Mouse (Mus musculus): ENCODE data around the gene Dpp4. TPM values are rescaled to one million over a fixed set of nuclear protein-coding genes. Genes with fewer than 3 reads are reported as not detected.
A peak's percentile ranks its signal among the peaks of the same experiment; 100 is the strongest.

Dpp4 gene
- 18.4 and 24.1 TPM in 2 replicates for polyA plus RNA-seq (2012; rRNA removed)

- 33% methylated on average over 13 of the region's 13 CpGs for WGBS
- DNase-seq = no peak
- no peak for TF ChIP-seq POLR2A (IDR thresholded peaks at IDR 0.05; ENCODE audit: borderline replicate concordance, extremely low read depth, low read depth, low read length)
- no peak for TF ChIP-seq CTCF (IDR thresholded peaks at IDR 0.05; ENCODE audit: insufficient read depth, low read length)
- H3K4me1 ChIP-seq (ENCODE audit: control insufficient read depth, insufficient read depth, low read length) = peaks cover 10% of the 10 kb centered on the region
- peak within 1 kb of the TSS; percentile 87 for H3K4me3 ChIP-seq (replicated peaks; ENCODE audit: extremely low read depth, low read depth, low read length)
Observed at GRCm38 (mm10) chr2:62412081-62412821, at the start of gene Dpp4. Gene Dpp4 (minus strand): TSS chr2:62412231.

GRCm38 (mm10) chr2:62460815-62461450 lies 48.9 kb upstream of the Dpp4 start:
- 78% methylated on average over 12 of the region's 12 CpGs for WGBS
- no peak for TF ChIP-seq POLR2A (IDR thresholded peaks at IDR 0.05; ENCODE audit: borderline replicate concordance, extremely low read depth, low read depth, low read length)
- no peak for TF ChIP-seq CTCF (IDR thresholded peaks at IDR 0.05; ENCODE audit: insufficient read depth, low read length)
- no peak for DNase-seq
- no peak overlapping the region for H3K4me3 ChIP-seq (replicated peaks; ENCODE audit: extremely low read depth, low read depth, low read length)
- no peaks in the 10 kb centered on the region for H3K4me1 ChIP-seq (ENCODE audit: control insufficient read depth, insufficient read depth, low read length)

DNA sequence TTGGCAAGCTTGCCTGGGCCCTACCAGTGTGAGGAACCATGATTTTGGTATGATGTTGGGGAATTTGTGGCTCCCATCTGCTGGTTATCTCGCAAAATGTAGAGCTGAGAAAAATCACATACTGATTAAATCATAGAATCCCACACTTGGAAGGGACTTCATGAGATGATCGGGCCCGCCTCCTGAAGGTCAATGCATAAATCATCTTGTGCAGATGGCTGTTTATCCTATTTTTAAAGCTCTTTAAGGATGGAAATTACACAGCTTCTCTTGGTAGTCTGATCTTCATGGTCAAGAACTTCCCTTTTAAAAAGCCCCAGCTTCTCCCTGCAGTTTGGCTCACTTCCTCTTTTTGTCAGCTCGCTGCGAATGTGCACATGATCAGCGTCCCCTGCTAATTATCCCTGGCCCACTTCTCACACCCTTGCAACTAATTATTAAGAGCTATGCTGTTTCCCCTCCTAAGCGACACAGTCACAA lies 48.2 kb upstream of the Dpp4 start:
- no peak for TF ChIP-seq CTCF (IDR thresholded peaks at IDR 0.05; ENCODE audit: insufficient read depth, low read length)
- WGBS = 51% methylated on average over 7 of the region's 7 CpGs
- no peaks in the 10 kb centered on the region for H3K4me1 ChIP-seq (ENCODE audit: control insufficient read depth, insufficient read depth, low read length)
- no peak for DNase-seq
- no peak overlapping the region for H3K4me3 ChIP-seq (replicated peaks; ENCODE audit: extremely low read depth, low read depth, low read length)

DNA sequence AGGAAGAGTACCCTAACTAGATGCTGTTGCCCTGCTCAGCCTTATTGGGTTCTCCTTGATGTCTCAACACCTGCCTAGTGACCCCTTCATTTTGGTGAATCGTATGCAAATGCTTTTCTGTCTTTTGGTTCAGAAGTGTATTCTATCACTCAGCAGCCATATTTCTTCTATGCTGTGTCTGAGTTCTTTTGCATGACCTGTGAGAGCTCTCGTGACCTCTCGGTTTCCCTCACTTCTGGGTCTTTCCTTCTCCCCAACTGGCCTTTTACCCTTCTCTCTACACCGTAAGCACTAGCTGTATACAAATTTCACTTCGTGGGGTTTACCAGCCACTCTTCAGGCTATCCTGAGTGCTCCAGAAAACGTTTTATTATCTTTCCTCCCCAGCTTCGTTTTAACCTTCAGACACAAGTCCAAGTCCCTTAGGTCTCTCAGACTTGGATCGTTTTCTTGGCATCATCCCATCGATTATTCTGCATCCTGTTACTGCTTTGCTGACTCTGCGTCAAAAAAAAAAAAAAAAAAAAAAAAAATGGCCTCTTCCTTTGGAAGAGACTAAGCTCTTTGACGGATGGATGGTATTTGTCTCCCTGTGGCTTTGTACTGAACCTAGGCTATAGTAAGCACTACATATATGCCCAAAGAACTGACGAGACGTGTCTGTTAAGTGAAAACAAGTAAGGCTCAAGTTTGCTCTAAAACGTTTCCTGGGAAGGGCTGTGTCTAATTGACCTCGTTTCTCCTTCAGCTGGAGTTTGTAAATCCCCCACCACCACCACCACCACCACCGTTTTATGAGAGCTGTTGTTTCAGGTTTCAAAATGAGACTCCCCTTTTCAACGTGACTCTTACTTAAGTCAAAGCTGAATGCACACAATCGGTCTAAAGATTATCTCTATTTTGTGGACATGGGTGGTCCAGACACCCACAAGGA lies 47.5 kb upstream of the Dpp4 start:
- Histone ChIP-seq H3K4me3 (replicated peaks; ENCODE audit: extremely low read depth, low read depth, low read length) (no peak overlapping the region), H3K4me1 (ENCODE audit: control insufficient read depth, insufficient read depth, low read length) (no peaks in the 10 kb centered on the region)
- 45% methylated on average over 18 of the region's 18 CpGs for WGBS
- DNase-seq = no peak
- TF ChIP-seq CTCF (IDR thresholded peaks at IDR 0.05; ENCODE audit: insufficient read depth, low read length) (no peak), POLR2A (IDR thresholded peaks at IDR 0.05; ENCODE audit: borderline replicate concordance, extremely low read depth, low read depth, low read length) (no peak)

DNA sequence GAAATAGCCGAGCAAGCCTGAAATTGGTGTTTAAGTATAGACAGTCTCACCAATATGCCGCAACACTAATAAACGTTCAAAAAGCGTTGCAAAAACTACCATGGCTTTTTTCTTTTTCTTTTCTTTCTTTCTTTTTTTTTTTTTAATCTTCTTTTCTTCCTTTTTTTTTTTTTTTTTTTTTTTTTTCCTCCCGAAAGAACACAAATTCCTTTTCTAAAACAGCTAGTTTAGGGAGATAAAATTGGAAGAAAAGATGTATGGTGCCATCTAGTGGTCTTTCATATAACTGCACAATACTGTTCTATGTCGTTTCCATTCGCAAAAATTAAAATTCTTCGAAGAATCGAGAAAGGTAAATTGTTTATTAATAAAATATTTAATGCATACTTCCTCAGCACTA lies 46.0 kb upstream of the Dpp4 start:
- no peak for DNase-seq
- WGBS = 34% methylated on average over 9 of the region's 9 CpGs
- no peak overlapping the region for H3K4me3 ChIP-seq (replicated peaks; ENCODE audit: extremely low read depth, low read depth, low read length)
- H3K4me1 ChIP-seq (ENCODE audit: control insufficient read depth, insufficient read depth, low read length) = no peaks in the 10 kb centered on the region
- TF ChIP-seq POLR2A (IDR thresholded peaks at IDR 0.05; ENCODE audit: borderline replicate concordance, extremely low read depth, low read depth, low read length) (no peak), CTCF (IDR thresholded peaks at IDR 0.05; ENCODE audit: insufficient read depth, low read length) (peak; percentile 41; the same call in 1 of the 2 replicates)

GRCm38 (mm10) chr2:62454991-62455390 lies 43.0 kb upstream of the Dpp4 start:
- H3K4me3 ChIP-seq (replicated peaks; ENCODE audit: extremely low read depth, low read depth, low read length) = no peak overlapping the region
- TF ChIP-seq CTCF (IDR thresholded peaks at IDR 0.05; ENCODE audit: insufficient read depth, low read length) (no peak), POLR2A (IDR thresholded peaks at IDR 0.05; ENCODE audit: borderline replicate concordance, extremely low read depth, low read depth, low read length) (no peak)
- WGBS = 82% methylated on average over 11 of the region's 11 CpGs
- no peaks in the 10 kb centered on the region for H3K4me1 ChIP-seq (ENCODE audit: control insufficient read depth, insufficient read depth, low read length)
- no peak for DNase-seq

GRCm38 (mm10) chr2:62454033-62454432 lies 42.0 kb upstream of the Dpp4 start:
- WGBS = 81% methylated on average over 6 of the region's 6 CpGs

DNA sequence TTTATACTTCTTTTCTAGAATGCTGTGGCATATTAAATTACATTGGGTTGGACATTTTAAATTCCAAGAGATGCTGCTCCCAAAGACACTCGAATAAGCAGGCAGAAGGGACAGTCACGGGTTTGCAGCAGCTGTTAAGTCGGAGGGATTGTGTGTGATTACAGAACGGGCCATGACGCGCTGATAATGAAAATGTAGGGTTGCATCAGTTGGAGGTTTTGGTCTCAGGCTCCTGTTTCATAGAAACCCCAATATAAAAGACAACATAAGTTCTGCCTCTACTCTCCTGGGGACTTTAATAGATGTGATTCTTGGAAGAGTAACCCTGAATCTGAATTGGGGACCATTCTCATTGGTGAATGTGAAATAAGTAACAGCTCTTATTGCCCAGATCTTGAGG lies 38.3 kb upstream of the Dpp4 start:
- no peak for TF ChIP-seq POLR2A (IDR thresholded peaks at IDR 0.05; ENCODE audit: borderline replicate concordance, extremely low read depth, low read depth, low read length)
- no peaks in the 10 kb centered on the region for H3K4me1 ChIP-seq (ENCODE audit: control insufficient read depth, insufficient read depth, low read length)
- WGBS = 81% methylated on average over 6 of the region's 6 CpGs
- no peak overlapping the region for H3K4me3 ChIP-seq (replicated peaks; ENCODE audit: extremely low read depth, low read depth, low read length)
- DNase-seq = no peak

More at GRCm38 (mm10) chr2:62454033-62454432, 42.0 kb upstream of the Dpp4 start:
- no peak for DNase-seq
- Histone ChIP-seq H3K4me3 (replicated peaks; ENCODE audit: extremely low read depth, low read depth, low read length) (no peak overlapping the region), H3K4me1 (ENCODE audit: control insufficient read depth, insufficient read depth, low read length) (no peaks in the 10 kb centered on the region)
- TF ChIP-seq POLR2A (IDR thresholded peaks at IDR 0.05; ENCODE audit: borderline replicate concordance, extremely low read depth, low read depth, low read length) (no peak), CTCF (IDR thresholded peaks at IDR 0.05; ENCODE audit: insufficient read depth, low read length) (no peak)

- no peak for DNase-seq
- no peaks in the 10 kb centered on the region for H3K4me1 ChIP-seq (ENCODE audit: control insufficient read depth, insufficient read depth, low read length)
- 68% methylated on average over 5 of the region's 5 CpGs for WGBS
- TF ChIP-seq POLR2A (IDR thresholded peaks at IDR 0.05; ENCODE audit: borderline replicate concordance, extremely low read depth, low read depth, low read length) (no peak), CTCF (IDR thresholded peaks at IDR 0.05; ENCODE audit: insufficient read depth, low read length) (no peak)
- no peak overlapping the region for H3K4me3 ChIP-seq (replicated peaks; ENCODE audit: extremely low read depth, low read depth, low read length)
Observed at GRCm38 (mm10) chr2:62449692-62450346, 37.8 kb upstream of the Dpp4 start.
